Mouse (Mus musculus): ENCODE results near the gene Akt3. TPM values are rescaled to one million over a fixed set of nuclear protein-coding genes. Genes with fewer than 3 reads are reported as not detected.
A peak's percentile ranks its signal among the peaks of the same experiment; 100 is the strongest.

Akt3 gene
- total RNA-seq, 2 experiments from 2014 or later = 211 to 227 TPM

- intact Hi-C loops (cut with DNase I) = no loop called here
- peak in 1 of 2 experiments; percentile 50 for DNase-seq (ENCODE audit: low spot score in 2 of 2)
Measured at GRCm38 (mm10) chr1:177069161-177069560, 188.8 kb downstream of the Akt3 start.

GRCm38 (mm10) chr1:177067123-177067646 lies 190.8 kb downstream of the Akt3 start:
- intact Hi-C loops (cut with DNase I) = no loop called here
- DNase-seq (ENCODE audit: low spot score in 2 of 2) = no peak

GRCm38 (mm10) chr1:177065732-177066131 lies 192.3 kb downstream of the Akt3 start:
- intact Hi-C loops (cut with DNase I) = no loop called here
- peak in 1 of 2 experiments; percentile 49 for DNase-seq (ENCODE audit: low spot score in 2 of 2)

GRCm38 (mm10) chr1:177061761-177062160 lies 196.2 kb downstream of the Akt3 start:
- intact Hi-C loops (cut with DNase I) = no loop called here

GRCm38 (mm10) chr1:177054891-177055290 lies 203.1 kb downstream of the Akt3 start:
- no peak for DNase-seq (ENCODE audit: low spot score in 2 of 2)
- intact Hi-C loops (cut with DNase I) = loop anchor here (10.0 kb wide), 1 partner anchor 130 kb away; no protein-coding TSS in a partner anchor

More at GRCm38 (mm10) chr1:177061761-177062160, 196.2 kb downstream of the Akt3 start:
- no peak for DNase-seq (ENCODE audit: low spot score in 2 of 2)

GRCm38 (mm10) chr1:177051366-177051963 lies 206.5 kb downstream of the Akt3 start:
- peak in 1 of 2 experiments; percentile 79 for DNase-seq (ENCODE audit: low spot score in 2 of 2)
- intact Hi-C loops (cut with DNase I) = loop anchor here (10.0 kb wide), 1 partner anchor 127 kb away; no protein-coding TSS in a partner anchor

DNA sequence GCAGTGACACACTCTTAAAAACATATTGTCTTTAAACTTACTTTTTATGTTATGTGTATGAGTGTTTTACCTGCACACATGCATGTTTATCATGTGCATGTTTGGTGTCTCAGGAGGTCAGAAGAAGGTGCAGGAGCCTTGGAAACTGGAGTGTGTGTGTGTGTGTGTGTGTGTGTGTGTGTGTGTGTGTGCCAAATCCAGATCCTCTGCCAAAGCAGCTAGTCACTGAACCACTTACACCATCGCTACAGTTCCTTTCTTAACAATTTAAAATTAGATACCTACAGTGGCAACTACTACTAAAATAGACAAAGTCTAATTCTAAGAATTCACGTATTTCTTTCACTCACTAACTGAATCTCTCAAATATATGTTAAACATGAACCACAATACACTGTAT lies 209.2 kb downstream of the Akt3 start:
- intact Hi-C loops (cut with DNase I) = no loop called here
- DNase-seq (ENCODE audit: low spot score in 2 of 2) = peak in 1 of 2 experiments; percentile 54

- no peak for DNase-seq (ENCODE audit: low spot score in 2 of 2)
- intact Hi-C loops (cut with DNase I) = no loop called here
Measured at GRCm38 (mm10) chr1:177046963-177047362, 211.0 kb downstream of the Akt3 start.

- intact Hi-C loops (cut with DNase I) = no loop called here
- DNase-seq (ENCODE audit: low spot score in 2 of 2) = no peak
Measured at GRCm38 (mm10) chr1:177045885-177046284, 212.1 kb downstream of the Akt3 start.

DNA sequence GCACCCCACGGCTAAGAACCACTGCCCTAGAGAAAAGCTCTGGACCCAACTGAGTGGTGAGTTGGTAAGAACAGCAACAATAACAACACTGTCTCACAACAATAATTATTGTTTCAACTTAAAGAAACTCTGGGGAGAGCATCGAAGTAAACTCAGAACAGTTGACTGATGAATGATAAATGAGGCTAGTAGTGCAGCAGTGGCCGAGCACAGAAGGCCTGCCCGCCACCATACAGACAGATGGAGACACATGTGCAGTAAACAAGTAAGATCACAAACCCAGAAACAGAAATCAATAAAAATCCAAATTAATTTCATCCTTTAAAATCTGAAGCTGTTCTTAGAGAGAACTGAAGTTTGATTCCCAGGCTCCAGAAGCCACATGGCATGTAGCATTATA lies 217.9 kb downstream of the Akt3 start:
- DNase-seq (ENCODE audit: low spot score in 2 of 2) = no peak
- intact Hi-C loops (cut with DNase I) = no loop called here

GRCm38 (mm10) chr1:177039093-177039674 lies 218.8 kb downstream of the Akt3 start:
- intact Hi-C loops (cut with DNase I) = no loop called here
- DNase-seq (ENCODE audit: low spot score in 2 of 2) = peak in 1 of 2 experiments; percentile 55

DNA sequence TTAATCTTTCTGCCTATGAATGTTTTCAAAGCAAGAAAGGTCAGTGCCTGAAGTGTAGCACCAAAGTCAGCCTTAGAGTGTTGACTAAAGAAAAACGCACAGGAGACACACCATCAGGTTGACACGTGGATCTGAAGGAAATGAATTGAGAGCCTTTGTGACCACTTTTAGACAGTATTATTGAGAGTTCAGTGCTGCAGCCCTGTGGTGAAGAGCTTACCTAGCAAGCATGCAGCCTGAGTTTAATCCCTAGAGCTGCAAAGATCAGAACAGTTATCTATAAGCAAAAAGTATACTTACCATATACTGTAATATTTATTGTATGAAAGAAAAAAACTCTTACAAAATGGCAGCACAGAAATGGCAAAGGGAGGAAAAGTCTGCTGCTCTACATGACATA lies 219.6 kb downstream of the Akt3 start:
- intact Hi-C loops (cut with DNase I) = no loop called here
- DNase-seq (ENCODE audit: low spot score in 2 of 2) = no peak

DNA sequence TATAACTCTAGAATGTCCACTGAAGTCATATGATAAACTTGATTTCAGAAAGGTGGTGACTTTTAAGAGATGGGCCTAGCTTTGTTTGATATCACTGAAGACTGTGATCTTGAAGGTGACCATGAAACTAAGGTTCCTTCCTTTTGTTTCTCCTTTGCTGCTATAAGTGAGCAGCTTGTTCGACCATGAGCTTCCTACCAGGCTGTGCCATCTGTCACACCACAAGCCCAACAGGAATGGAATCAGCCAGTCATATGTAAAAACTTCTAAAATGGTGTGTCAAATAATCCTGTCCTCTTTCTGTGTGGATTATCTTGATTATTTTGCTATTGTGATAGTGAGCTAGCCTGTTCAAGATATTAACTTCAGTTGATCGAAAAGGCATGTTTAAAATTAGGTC lies 222.5 kb downstream of the Akt3 start:
- intact Hi-C loops (cut with DNase I) = no loop called here
- DNase-seq (ENCODE audit: low spot score in 2 of 2) = no peak

GRCm38 (mm10) chr1:177032233-177032632 lies 225.8 kb downstream of the Akt3 start:
- intact Hi-C loops (cut with DNase I) = no loop called here
- DNase-seq (ENCODE audit: low spot score in 2 of 2) = no peak

DNA sequence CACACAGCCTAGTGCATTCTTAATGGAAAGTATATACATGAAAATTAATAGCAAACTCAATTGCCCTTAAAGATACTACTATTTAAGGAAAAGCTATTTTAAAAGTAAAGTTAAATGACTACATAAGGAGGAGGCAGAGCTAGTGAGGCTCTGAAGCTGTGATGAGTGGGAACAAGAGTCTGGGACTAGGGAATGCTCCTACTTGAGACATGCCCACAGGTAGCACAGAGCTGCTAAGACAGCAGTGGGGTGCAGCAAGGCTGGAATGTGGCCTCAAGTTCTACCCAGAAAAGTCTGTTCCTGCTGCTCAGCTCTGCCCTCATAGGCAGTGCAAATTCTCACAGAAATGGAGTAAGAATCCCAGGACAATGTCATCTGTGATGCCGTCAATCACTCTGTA lies 226.8 kb downstream of the Akt3 start:
- intact Hi-C loops (cut with DNase I) = no loop called here
- DNase-seq (ENCODE audit: low spot score in 2 of 2) = peak in 1 of 2 experiments; percentile 61

GRCm38 (mm10) chr1:177030669-177031068 lies 227.3 kb downstream of the Akt3 start:
- intact Hi-C loops (cut with DNase I) = no loop called here
- DNase-seq (ENCODE audit: low spot score in 2 of 2) = no peak

GRCm38 (mm10) chr1:177029032-177029431 lies 229.0 kb downstream of the Akt3 start:
- intact Hi-C loops (cut with DNase I) = no loop called here
- DNase-seq (ENCODE audit: low spot score in 2 of 2) = no peak

DNA sequence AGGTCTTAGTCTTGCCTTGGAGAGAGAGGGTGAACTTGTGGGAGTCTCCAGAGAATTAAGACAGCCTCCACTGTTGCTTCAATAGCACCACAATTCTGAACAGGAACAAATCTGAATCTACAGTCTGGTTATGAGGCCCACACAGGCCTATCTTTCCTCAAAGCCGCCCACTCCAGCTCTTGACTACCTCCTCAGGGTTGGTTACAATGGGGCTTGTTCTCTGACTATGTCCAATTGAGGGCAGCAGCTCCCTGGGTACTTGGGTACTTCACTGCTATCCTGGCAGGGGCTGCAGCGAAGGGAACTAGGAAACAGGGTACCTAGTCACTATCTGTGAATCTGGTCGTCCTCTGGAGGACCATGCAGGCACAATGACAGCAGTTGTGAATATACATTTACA lies 230.3 kb downstream of the Akt3 start:
- peak in 1 of 2 experiments; percentile 55 for DNase-seq (ENCODE audit: low spot score in 2 of 2)
- intact Hi-C loops (cut with DNase I) = no loop called here

- DNase-seq (ENCODE audit: low spot score in 2 of 2) = no peak
Measured at GRCm38 (mm10) chr1:177022751-177023150, 235.3 kb downstream of the Akt3 start.

DNA sequence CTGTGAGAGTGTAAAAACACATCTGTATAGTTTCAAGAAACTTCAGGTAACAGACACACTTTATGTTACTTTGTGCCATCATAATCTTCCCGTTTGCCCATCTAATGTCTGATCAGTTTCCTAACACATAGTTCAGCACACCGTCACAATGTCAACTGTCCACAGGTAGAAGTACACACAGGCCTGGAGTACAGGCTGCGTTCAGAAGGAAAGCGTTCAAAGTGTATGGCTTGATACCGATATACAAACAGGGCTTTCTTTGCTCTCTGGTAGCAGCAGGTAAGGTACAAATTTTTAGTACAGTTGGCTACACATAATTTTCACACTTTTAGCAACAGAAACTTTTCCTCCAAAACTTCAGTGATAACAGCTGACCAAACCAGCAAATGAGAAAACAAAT lies 238.3 kb downstream of the Akt3 start:
- intact Hi-C loops (cut with DNase I) = no loop called here
- no peak for DNase-seq (ENCODE audit: low spot score in 2 of 2)

More at GRCm38 (mm10) chr1:177022751-177023150, 235.3 kb downstream of the Akt3 start:
- intact Hi-C loops (cut with DNase I) = no loop called here

DNA sequence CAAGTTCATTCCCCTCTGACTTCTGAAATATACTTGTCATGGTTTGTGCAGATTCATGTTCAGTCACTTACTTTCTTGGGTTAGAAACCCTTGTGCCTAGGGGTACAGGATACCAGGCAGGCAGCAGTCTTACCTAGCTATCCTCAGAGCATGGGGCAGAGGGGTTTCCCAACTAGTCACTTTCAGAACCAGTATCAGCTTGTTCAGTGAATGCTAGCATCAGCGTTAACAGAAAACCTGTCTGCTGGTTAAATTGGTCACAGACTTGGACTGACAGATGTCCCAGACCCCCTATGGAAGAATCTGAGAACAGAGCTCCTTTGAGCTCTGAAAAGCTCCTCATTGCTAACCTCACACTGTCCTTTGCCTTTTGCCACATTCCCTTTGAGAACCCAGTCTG lies 239.3 kb downstream of the Akt3 start:
- intact Hi-C loops (cut with DNase I) = no loop called here
- no peak for DNase-seq (ENCODE audit: low spot score in 2 of 2)
